Mouse (Mus musculus) ES-CJ7 (cell line): ENCODE measurements around the gene Mapk1ip1l.

ENCODE experiments used
- DNase-seq: peaks from one replicate; pipeline ENCODE4 v3.0.0; 2011; ENCODE audit warnings: low read depth, low spot score

Gene Mapk1ip1l

DNA sequence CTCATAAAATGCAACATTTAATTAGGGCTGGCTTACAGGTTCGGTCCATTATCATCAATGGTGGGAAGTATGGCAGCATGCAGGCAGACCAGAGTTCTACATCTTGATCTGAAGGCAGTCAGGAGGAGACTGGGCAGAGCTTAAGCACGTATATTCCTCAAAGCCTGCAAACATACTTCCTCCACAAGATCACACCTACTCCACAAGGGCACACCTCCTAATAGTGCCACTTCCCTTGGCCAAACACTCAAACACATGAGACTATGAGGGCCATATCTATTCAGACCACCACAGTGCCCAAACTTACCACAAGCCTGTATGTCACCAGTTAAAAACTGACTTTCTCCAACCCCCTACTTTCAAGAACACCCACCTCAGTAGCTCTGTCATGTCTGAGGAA is 63.4 kb downstream of the Mapk1ip1l start:
- DNase-seq: no peak

DNA sequence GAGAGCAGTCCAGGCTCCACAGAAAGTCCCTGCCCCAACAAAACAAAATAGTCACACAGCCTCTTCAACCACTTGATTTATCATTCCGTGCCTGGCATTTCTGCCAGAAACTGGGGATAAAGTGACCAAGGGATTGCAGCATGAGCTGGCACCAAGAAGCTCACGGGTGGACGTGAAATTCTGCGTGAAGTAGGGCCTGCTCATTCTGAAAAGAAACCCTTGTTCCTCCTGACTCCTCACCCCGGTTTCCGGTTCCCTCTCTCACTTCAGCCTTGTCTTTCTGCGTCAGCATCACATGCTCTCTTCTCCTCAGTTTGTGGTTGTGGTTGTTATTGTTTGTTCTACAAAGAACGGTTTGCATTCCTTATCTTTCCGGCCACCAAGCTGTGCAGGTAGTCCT is 63.8 kb downstream of the Mapk1ip1l start:
- no peak for DNase-seq

- DNase-seq: peak; percentile 91
Measured at GRCm38 (mm10) chr14:47364742-47365449, 66.8 kb downstream of the Mapk1ip1l start.

DNA sequence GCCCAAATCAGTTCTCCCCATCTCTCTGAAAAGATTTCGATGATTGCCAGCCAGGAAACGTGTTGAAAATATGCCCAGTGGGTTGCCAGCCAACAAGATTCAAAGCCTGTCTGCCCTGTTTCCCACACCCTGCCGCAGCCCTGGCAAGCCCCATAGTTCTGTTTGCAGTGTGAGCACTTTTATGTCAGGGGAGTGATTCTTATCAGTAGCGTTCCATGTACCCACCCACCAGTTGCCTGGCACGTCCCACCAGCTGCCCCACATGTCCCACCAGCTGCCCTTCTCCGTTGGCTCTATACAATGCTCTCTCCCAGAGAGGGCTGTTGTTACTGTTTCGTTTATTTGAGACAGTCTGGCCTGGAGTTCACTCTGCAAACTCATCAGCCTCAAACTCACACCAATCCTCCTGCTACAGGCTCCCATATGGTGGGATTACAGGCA is 68.8 kb downstream of the Mapk1ip1l start:
- DNase-seq: no peak

GRCm38 (mm10) chr14:47367461-47367860 is 69.4 kb downstream of the Mapk1ip1l start, which contains the start of gene Lgals3:
Gene Lgals3 (plus strand): TSS chr14:47367751.
- DNase-seq: peak; percentile 91

GRCm38 (mm10) chr14:47369741-47370140 is 71.7 kb downstream of the Mapk1ip1l start:
- DNase-seq: no peak

- no peak for DNase-seq
Measured at GRCm38 (mm10) chr14:47370790-47371189, 72.7 kb downstream of the Mapk1ip1l start.

GRCm38 (mm10) chr14:47371689-47372088 is 73.6 kb downstream of the Mapk1ip1l start:
- no peak for DNase-seq
